18 mouse cellular contexts compared by ENCODE assay signal in genomic region chr4:53086636-53087035, GRCm38 (mm10).
"Had no signal": no experiment of that assay in that cellular context is flagged by ENCODE, and none has a peak within 500 bp of the region (broad histone marks: within the 10 kb centered on the region; RNA-seq: fewer than 3 reads in every experiment).

No protein-coding gene starts in this region.

- H3K9me3 ChIP-seq: liver, embryonic 13.5 days; midbrain, embryonic 12.5 days; midbrain, embryonic 15.5 days; neural tube, embryonic 12.5 days; neural tube, embryonic 15.5 days had no signal

- H3K27ac ChIP-seq: left cerebral cortex, adult 2 months; liver, embryonic 13.5 days; macrophage; midbrain, embryonic 12.5 days; midbrain, embryonic 15.5 days; neural tube, embryonic 12.5 days; neural tube, embryonic 15.5 days; stomach, postnatal 0 days had no signal

- DNase-seq: layer of hippocampus, postnatal 36 days; liver, embryonic 13.5 days; lung, adult 2 months; right cerebral cortex, adult 18-20 months; right cerebral cortex, postnatal 14 days; right cerebral cortex, postnatal 4 days; thymus, adult 2 months; thymus, postnatal 14 days; thymus, postnatal 4 days had no signal

- H3K27me3 ChIP-seq: liver, embryonic 13.5 days; midbrain, embryonic 12.5 days; midbrain, embryonic 15.5 days; neural tube, embryonic 12.5 days; neural tube, embryonic 15.5 days had no signal

- ATAC-seq: inflammation-experienced regulatory T-cells, adult 6 months; intestine, postnatal 0 days; midbrain, embryonic 15.5 days had no signal

- H3K4me3 ChIP-seq: left cerebral cortex, adult 2 months; liver, embryonic 13.5 days; midbrain, embryonic 12.5 days; midbrain, embryonic 15.5 days; neural tube, embryonic 12.5 days; neural tube, embryonic 15.5 days had no signal

- H3K4me2 ChIP-seq: liver, embryonic 13.5 days; midbrain, embryonic 12.5 days; midbrain, embryonic 15.5 days; neural tube, embryonic 12.5 days; neural tube, embryonic 15.5 days had no signal

- H3K9ac ChIP-seq: liver, embryonic 13.5 days; midbrain, embryonic 12.5 days; midbrain, embryonic 15.5 days; neural tube, embryonic 12.5 days; neural tube, embryonic 15.5 days had no signal

- H3K4me1 ChIP-seq: liver, embryonic 13.5 days; midbrain, embryonic 12.5 days; midbrain, embryonic 15.5 days; neural tube, embryonic 12.5 days; neural tube, embryonic 15.5 days had no signal

- H3K36me3 ChIP-seq: midbrain, embryonic 15.5 days had no signal
